Mouse (Mus musculus) MN1 (cell line): ENCODE results near the gene Olfr90.

ENCODE experiments used
- DNase-seq: peaks from one replicate; pipeline ENCODE4 v3.0.0-alpha.2; 2016; ENCODE audit warnings: low spot score

The Olfr90 gene

GRCm38 (mm10) chr17:37061435-37061834, 26.9 kb downstream of the Olfr90 start:
- DNase-seq, result no peak

DNA sequence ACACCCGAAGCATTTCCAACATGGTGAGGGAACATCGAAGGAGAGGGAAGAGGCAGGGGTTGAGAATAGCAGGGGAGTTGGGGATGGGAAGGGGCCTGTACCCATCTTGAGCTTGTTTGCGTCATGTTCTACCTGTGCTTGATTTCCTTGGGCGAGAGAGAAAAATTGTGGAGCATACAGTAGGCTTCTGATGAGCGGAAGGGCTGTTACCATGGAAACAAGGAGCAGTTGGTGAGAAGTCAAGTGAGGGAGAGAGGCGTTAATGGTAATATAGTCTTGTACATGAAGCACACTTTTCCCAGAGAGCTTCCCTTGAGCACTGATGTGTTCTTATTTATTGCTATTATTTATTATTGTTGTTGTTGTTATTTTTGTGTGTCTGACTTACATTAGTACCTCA, 31.3 kb downstream of the Olfr90 start:
- DNase-seq, result no peak

DNA sequence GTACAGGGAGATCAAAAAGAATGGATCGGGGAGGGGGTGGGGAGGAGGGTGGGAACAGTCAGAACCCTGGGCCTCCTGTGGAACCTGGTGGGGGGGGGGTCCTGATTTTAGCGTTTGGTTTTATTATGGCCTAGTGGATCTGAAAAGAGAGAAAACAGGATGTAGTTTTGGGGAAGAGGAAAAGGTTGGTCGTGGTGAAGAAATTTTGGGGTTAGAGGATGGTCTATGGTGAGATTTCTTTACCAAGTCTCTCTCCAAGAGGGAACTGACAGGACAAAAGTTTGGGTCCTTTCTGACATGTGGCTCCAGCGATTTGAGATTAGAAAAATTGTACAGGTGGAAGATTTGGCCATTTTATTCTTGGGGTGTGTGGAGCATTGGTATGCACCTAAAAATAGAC, 36.6 kb downstream of the Olfr90 start:
- DNase-seq, result no peak

DNA sequence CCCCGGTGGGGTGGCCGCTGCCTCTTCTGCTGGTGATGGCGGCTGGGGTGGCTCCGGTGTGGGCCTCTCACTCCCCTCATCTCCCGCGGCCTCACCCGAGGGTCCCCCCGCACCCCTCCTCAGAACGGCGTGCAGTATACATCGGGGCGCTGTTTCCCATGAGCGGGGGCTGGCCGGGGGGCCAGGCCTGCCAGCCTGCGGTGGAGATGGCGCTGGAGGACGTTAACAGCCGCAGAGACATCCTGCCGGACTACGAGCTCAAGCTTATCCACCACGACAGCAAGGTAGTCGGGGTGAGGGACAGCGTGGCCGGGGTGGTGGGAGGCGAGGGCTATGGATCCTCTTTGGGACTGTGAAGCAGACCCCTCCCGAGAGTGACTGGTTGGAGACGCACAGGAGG, 37.4 kb downstream of the Olfr90 start:
- DNase-seq, result no peak

DNA sequence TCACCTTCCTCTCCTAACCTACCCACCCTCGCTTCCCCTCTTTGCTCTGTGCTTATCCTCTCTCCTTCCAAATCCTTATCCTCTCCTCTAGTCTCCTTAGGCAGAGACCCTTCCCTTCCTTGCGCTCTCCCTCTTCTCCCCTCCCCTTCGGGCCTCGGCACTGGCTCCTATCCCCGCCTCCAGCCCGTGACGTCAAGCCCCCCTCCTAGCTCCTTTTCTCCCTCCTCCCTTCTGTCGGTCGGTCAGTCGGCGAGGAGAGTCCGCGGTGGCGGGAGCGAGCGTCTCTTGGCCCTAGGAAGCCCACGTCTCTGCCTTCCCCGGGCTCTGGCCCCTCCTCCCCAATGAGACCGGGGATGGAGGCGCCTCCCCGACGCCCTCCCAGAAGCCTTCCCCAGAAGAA, 37.9 kb downstream of the Olfr90 start:
- DNase-seq, result no peak

DNA sequence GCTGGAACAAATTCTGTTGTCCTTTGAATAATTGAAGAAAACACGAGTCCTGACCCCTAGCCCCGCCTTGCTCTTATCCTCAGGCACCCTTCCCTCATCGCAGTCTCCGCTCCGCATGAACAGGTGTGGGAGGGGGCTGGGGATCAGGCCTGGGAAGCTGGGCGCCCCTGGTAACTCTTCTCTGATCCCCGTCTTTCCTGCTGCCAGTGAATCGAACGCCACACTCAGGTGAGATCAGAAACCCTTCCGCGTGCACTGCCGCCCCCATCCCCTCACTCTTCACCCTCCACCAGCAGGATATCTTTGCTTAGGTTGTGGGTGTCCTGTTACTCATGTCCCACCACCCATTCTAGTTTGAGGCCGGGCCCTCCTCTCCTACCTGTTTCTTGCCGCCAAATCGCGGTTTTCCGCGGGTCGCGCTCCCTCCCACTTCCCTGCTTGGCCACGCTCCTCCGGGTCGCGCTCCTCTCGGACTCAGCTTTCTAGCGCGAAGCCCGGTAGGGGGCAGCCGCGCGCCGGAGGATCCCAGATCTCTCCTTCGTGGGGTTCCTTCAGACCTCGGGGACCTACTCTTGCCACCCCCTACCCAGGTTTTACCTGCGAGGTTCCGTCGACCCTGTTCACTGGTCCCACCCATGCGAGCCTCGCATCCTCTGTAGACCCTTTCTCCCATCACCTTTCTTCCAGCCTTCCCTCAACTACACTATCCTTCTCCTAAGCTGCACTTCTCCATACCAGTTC, 38.6 kb downstream of the Olfr90 start:
- DNase-seq, result no peak

GRCm38 (mm10) chr17:37048383-37048782, 39.9 kb downstream of the Olfr90 start:
- no peak for DNase-seq

- peak; percentile 70 for DNase-seq
These were observed 40.3 kb downstream of the Olfr90 start for GRCm38 (mm10) chr17:37047981-37048380.

DNA sequence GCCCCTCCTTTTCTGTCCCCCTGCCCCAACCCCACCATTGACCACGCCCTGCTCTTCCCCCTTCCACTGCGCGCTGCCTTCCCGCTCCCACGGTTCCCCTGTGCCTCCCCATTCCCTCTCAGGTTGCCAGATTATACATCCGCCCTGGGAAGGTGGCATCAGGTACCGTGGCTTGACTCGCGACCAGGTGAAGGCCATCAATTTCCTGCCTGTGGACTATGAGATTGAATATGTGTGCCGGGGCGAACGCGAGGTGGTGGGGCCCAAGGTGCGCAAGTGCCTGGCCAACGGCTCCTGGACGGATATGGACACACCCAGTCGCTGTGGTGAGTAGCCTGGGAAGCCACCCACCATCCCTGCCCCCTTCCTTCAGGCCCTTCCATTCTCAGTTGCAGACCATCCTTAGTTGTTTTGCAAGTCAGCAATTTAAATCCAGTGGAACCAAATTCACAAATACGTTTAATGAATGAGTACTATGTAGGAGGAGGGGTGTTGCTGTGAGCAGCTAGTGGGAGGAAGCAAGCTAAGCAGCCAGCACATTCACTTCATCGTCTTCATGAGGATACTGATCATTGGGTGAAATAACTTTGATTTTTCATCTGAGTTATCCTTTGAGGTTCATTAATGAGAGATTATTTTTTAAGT, 40.8 kb downstream of the Olfr90 start:
- no peak for DNase-seq

DNA sequence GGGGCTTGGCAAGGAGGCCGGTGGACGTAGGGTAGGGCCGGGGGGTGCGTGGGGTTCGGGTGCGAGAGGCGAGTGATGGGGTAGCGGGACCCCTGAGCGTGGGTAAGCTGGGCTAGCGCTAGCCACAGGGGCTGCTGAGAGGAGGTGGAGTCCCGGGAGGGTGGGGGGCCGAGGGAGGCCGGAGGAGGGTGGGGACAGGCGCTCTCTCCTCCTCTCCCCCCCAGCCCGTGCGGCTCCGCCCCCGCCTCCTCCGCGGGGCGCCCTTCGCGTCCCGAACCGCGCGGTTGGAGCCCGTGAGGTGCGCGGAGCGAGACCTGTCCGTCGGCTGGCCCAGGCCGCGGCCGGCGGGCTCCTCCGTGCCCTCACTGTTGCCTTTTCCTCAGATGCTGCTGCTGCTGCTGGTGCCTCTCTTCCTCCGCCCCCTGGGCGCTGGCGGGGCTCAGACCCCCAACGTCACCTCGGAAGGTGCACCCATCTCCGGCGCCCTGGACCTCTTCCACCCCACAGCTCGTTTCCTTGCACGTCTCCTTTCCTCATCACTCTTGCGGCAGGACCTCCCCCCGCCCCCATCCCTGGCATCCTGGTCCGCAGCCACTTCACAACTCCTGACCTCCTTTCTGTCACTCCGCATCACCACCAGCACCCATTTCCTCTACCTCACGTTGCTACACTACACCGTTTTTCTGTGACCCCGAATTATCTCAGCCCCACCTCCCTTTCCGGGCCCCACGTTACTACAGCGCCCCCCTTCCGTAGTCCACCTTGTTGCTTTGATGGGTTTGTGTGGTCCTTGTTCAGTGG, 41.8 kb downstream of the Olfr90 start:
- peak; percentile 76 for DNase-seq

- DNase-seq, result peak; percentile 89
These were observed 42.5 kb downstream of the Olfr90 start, which contains the start of gene Gabbr1 for GRCm38 (mm10) chr17:37045611-37046311. Gene Gabbr1 (plus strand): TSS chr17:37045966.

DNA sequence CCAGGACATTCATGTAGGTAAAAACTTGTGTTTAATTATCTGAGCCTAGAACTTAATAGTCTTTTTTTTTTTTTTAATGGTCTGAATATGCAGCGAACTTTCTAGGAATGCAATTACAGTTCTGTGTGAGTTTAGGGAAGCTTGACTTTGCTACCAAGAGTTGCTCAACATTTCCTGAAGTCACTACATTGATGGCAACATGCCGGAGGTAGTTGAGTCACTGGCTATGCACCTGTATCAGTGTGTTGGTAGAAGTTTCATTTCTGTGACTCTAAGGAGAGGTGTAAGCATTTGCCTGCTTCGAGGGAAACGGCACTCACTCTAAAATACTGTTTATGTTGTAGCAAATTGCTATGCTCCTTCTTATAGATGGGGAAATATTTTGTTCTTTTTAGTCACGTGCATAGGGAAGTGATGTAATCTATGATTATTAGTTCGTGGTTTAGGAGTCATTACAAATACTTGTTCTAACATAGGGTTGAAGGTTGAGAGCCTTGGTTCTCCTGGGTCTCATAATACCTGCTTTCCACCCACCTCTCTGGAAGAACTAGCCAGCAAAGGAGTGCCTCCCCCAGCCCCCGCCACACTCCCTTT, 43.6 kb downstream of the Olfr90 start:
- no peak for DNase-seq

- DNase-seq, result no peak
These were observed 49.0 kb downstream of the Olfr90 start for GRCm38 (mm10) chr17:37039127-37039894.
